Mouse (Mus musculus) lung, adult 2 months (tissue): ENCODE results near the gene Tesk1.

ENCODE experiments used
- CTCF ChIP-seq: fragments of 200-500 bp; IDR thresholded peaks from 2 replicates; pipeline ENCODE4 v1.5.1; 2011; ENCODE audit warnings: mild to moderate bottlenecking, low read length, control low read depth; ENCODE audit not compliant: insufficient read depth
- POLR2A ChIP-seq: fragments of 200-500 bp; IDR thresholded peaks from 2 replicates; pipeline ENCODE4 v1.6.1; 2011; ENCODE audit warnings: low read depth, mild to moderate bottlenecking, control low read depth, low read length, borderline replicate concordance; ENCODE audit errors: extremely low read depth

GRCm38 (mm10) chr4:43432832-43433231 is 8.9 kb upstream of the Tesk1 start:
- TF ChIP-seq POLR2A, result no peak
- no peak for TF ChIP-seq CTCF
